Mouse (Mus musculus): Measurements from ENCODE around the gene Srp72.

- TF ChIP-seq CTCF (IDR thresholded peaks at IDR 0.05; ENCODE audit: extremely low read depth, insufficient read length, insufficient replicate concordance, low read depth, low read length), result no peak
- no peak for TF ChIP-seq POLR2A (IDR thresholded peaks at IDR 0.05; ENCODE audit: low read depth, low read length)
Observed at GRCm38 (mm10) chr5:77010352-77010751, 35.9 kb downstream of the Srp72 start.
